Mouse (Mus musculus) heart, adult 11 months (tissue): ENCODE measurements around the gene Slc25a22.
"Not testable (repeated sequence)": the region's sequence is repeated elsewhere in the genome, so short reads cannot be mapped to it uniquely, and the experiment has no call there.

Experiments
- DNase-seq: peaks from one replicate; pipeline ENCODE4 v3.0.0; 2022

The Slc25a22 gene

DNA sequence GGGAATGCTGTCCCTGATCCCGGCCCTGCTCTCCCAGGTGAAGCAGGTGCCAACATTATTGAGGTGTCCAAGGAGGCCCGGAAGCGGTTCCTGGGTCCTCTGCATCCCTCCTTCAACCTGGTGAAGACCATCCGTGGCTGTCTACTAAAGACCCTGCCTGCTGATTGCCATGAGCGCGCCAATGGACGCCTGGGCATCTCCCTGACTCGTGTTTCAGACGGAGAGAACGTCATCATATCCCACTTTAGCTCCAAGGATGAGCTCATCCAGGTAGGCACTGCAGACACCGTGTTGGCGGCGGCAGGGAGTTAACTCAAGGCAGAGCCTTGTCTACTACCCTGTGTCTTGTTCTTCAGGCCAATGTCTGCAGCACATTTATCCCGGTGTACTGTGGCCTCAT lies 19.5 kb upstream of the Slc25a22 start:
- peak; percentile 95 for DNase-seq

GRCm38 (mm10) chr7:141456739-141457138 lies 19.0 kb upstream of the Slc25a22 start:
- DNase-seq = peak; percentile 97

DNA sequence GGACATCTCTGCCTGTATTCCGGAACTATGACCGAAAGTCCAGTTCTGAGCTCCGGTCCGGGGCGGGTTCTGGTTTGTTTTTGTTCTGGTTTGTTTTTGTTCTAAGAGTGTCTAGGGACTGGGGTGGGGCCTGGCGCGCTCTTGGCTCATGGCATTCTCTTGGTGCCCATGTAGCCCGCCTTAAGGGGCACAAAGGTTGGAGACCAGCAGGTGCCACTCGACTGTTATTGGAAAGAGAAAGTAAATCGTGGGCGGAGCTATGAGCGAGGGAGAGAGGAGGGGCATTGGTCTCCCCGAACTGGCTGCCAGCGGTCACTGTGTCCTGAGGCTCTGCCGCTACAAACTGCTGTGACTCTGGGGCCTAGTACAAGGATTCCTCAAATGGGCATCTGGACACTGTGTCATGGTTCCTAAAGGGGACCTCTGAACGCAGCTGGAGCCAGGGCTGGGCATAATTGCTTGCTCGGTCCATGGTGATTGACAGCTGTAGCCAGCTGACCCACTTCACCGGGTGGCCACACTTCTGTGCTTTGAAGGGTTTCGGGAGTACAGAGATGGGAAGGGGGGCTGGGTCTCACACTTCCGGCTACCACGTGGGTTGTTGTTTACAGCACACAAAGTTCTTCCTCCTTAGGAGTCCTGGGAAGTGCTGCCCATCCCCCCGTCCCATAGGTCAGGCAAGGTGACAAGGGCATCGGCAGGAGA lies 18.1 kb upstream of the Slc25a22 start:
- peak; percentile 99 for DNase-seq

- DNase-seq = peak; percentile 100
These were observed 17.4 kb upstream of the Slc25a22 start, which contains the start of gene Pnpla2 for GRCm38 (mm10) chr7:141454967-141455551. TSS of gene Pnpla2 (plus strand) at chr7:141455198.

GRCm38 (mm10) chr7:141453636-141454035 lies 15.9 kb upstream of the Slc25a22 start:
- no peak for DNase-seq

- DNase-seq = peak; percentile 92
These were observed 14.2 kb upstream of the Slc25a22 start for GRCm38 (mm10) chr7:141451928-141452327.

DNA sequence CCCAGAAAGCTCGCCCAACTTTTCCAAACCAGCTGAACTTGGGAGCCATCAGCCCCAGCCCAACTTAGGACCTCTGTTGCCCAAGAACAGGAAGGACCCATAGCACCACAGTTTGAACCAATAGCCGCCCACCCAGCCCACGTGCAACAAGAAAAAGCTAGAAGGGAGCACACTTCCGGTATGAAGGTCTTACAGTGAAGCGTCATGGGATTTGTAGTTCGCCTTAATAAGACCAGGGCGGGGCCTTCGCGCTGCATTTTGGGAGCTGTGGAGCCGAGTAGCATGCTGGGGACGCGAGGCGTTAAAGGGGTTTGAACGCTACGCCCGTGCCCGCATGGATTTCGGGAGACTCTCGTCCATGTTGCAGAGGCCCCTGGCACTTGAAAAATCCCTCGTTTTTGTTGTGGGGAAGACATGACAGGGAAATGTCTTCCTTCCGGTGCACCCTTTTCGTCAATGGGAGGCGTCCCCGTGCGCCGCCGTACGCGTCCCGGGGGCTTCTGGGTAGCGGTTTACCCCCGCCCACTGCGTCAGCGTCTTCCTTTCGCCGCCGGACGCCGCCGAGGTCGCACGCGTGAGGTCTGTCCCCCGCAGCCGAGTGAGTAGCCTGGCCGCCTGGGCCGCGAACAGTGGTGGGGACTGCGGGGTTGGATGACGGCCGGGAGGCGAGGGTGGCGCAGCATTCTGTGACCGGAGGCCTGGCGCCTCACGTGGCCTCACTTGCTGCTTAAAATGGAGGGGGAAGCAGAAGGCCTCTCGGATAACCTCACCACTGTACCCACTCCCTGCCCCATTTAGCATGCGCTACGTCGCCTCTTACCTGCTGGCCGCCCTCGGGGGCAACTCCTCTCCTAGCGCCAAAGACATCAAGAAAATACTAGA lies 9.7 kb upstream of the Slc25a22 start, which contains the start of gene Rplp2:
Gene Rplp2 (plus strand): TSS at position 261 of the 882 bp plus-strand sequence.
- DNase-seq = peak; percentile 99

GRCm38 (mm10) chr7:141446374-141446773 lies 8.7 kb upstream of the Slc25a22 start:
- DNase-seq = not testable (repeated sequence)

GRCm38 (mm10) chr7:141443828-141444237 lies 6.1 kb upstream of the Slc25a22 start, which contains the start of gene Pidd1:
TSS of gene Pidd1 (minus strand) at chr7:141444025.
- DNase-seq = peak; percentile 97

DNA sequence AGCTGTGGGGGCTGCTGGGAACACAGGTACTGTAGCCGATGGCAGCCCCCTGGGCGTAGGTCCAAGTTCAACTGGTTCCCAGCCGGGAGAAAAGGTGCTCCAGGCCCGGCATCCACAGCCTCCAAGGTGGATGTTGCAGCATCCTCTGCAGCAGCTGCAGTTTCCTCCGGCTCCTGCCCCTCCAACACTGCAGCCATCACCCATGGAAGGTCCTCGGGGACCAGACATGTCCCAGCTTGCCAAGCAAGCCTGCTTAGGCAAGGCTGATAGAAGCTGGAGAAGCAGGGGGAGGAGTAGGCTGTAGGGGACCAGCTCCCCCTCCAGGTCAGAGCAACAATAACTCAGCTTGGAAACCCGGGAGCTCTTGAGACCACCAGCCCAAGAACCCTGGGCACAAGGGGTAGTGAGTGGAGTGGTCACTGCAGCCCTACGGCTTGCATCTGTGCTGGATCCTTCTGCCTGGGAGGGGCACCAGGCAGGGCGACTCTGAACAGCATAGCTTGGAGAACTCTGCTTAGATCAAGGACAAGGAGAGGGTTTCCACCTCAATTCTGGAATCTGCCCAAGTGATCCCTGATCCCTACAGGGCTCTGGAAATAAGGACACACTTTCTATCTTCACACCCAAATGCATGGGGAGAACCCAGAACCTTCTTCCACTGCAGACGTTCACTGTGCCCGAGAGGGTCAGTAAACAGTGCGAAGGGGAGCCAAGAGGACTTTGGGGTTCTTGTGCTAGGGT lies 5.6 kb upstream of the Slc25a22 start:
- DNase-seq = peak; percentile 95

GRCm38 (mm10) chr7:141442199-141442598 lies 4.5 kb upstream of the Slc25a22 start:
- peak; percentile 92 for DNase-seq

GRCm38 (mm10) chr7:141441460-141441859 lies 3.8 kb upstream of the Slc25a22 start:
- DNase-seq = peak; percentile 93

DNA sequence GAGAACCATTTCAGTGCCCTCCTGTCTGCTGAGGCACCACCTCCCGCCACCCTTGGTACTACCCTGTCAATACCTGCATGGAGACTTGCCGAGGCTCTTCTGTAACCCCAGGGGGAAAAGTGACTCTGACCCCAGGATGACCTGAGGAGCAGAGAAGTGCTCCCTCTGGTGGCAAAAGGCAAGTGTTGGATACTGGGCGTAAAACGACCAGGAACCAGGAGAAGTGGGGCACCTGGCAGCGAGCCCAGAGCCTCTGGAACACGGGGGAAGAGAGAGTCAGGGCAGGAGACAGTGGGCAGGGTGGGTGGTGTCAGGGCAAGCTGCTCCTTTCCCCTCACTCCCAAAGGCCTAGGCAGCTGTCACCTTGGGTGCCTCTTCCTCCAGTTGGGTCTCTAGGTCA lies 2.9 kb upstream of the Slc25a22 start:
- DNase-seq = peak; percentile 96

DNA sequence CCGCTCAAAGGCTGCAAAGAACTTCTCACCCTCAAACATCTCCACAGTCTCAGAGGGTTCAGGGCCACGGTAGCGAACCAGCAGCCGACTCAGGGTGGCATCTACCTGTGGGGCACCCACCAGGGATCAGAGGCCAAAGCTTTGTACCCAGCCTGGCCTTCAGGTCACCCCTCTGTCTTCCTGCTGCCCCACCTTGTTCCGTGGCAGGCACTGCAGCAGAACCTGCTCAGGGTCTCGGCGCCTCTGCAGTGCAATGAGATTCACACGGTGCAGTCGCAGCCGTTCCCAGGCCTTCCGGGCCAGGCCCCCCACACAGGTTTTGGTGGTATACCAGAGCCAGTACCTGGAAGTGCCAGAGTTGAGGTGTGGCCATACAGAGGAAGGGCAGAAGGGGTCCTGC lies 2.1 kb upstream of the Slc25a22 start:
- peak; percentile 92 for DNase-seq

DNA sequence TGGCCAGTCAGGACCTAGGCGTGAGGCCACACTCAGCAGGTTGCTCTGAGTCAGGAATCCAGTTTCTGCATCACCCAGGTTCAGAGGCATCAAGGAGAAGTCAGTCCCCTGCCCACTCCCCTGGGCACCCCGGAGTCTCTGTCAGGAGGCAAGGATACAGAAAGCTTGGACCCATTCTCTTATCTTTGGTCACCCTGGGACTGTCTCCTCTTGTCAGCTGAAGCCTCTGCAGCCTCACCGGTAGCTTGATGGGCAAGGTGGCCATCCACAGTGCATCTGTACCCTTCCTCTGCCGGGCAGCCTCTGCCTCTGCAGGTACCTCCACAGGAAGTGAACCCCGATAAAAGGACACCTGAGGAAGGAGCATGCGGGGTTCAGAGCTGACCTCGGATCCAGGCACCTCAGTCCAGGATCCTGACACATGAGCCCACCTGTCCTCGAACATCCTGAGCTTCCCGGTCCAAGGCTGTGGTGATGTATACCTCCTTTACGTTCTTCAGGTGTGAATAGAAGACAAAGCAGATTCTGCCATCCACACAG lies 1.5 kb upstream of the Slc25a22 start:
- peak; percentile 84 for DNase-seq

- DNase-seq = peak; percentile 91
These were observed 693 bp upstream of the Slc25a22 start for GRCm38 (mm10) chr7:141438201-141438968.

DNA sequence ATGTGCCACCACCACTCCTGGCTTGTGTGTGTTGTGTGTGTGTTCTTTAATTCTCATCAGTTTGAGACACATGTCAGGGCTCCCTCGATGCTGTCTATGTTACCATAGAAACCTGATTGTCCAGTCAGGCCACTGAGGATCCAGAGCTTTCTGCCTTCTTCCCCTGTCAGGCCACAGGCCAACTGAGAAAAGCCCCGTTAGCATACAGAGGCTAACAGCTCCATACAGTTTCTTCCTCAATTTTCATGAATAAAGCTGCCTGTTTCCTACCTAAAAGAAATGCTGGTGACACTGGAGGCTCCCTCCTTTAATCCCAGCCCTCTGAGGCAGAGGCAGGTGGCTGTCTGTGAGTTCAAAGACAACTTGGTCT lies 1.2 kb downstream of the Slc25a22 start:
- DNase-seq = peak; percentile 90

GRCm38 (mm10) chr7:141435856-141436522 lies 1.7 kb downstream of the Slc25a22 start:
- peak; percentile 89 for DNase-seq

DNA sequence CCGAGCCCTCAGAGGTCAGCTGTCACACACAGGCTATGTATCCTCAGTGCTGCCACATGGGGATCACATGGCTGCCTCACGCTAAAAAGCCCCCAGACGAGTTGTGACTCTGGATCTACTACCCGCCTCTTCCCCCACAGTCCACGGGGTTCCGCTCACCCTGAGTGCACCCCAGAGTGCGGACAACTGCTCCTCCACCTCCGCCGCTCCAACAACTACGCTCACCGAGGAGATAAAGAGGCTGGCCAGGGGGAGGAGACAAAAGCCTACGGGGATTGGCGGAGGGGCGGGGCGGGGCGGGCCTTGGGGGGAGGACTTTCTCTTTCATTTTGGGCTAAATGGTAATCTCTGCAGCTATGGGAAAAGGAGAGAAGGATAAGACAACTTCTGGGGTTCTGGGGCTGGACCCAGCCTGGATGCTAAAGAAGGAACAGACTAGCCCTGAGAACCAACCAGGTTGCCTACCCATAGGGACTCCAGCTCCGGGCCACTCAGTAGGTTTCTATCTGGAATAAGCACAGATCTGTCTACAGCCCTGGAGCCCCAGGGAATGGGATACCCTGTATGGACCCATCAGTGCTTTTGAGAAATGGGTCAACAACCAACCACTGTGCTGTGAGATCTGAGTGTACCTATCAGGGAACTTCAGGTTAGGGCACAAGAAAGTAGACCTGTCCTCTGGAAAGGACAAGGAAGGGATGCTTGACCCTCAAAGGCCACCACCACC lies 2.4 kb downstream of the Slc25a22 start:
- peak; percentile 98 for DNase-seq

DNA sequence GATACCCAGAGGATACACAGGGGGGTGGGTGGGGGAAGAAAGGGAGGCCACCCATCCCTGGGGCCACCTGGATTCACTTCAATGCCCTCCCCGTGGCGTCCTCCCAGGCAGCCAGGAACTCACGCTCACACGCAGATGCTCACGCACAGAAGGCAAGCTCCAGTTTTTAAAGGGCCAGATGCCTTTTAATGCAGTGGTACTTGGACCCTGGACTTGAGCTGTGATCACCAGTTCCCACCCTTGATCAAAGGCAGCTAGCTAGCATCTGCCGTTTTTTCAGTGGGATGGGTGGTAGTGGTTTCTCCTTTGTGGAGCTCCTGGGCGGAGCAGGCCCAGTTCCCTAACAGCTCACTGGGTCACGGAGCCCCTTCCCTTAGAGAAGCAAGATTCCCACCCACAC lies 3.2 kb downstream of the Slc25a22 start:
- peak; percentile 97 for DNase-seq
